Mouse (Mus musculus): ENCODE measurements around the gene Gm45062.

GRCm38 (mm10) chr6:8288755-8289580 lies 29.7 kb downstream of the Gm45062 start:
- TF ChIP-seq CTCF (IDR thresholded peaks at IDR 0.05; ENCODE audit: low read depth) (no peak), EP300 (IDR thresholded peaks at IDR 0.05; ENCODE audit: low read depth) (no peak)
